Mouse (Mus musculus): Measurements from ENCODE around the gene Card14. TPM values are rescaled to one million over a fixed set of nuclear protein-coding genes. Genes with fewer than 3 reads are reported as not detected.
A peak's percentile ranks its signal among the peaks of the same experiment; 100 is the strongest.

Card14 gene
- polyA plus RNA-seq, 1 experiment from 2014 or later = 0.50 TPM

DNA sequence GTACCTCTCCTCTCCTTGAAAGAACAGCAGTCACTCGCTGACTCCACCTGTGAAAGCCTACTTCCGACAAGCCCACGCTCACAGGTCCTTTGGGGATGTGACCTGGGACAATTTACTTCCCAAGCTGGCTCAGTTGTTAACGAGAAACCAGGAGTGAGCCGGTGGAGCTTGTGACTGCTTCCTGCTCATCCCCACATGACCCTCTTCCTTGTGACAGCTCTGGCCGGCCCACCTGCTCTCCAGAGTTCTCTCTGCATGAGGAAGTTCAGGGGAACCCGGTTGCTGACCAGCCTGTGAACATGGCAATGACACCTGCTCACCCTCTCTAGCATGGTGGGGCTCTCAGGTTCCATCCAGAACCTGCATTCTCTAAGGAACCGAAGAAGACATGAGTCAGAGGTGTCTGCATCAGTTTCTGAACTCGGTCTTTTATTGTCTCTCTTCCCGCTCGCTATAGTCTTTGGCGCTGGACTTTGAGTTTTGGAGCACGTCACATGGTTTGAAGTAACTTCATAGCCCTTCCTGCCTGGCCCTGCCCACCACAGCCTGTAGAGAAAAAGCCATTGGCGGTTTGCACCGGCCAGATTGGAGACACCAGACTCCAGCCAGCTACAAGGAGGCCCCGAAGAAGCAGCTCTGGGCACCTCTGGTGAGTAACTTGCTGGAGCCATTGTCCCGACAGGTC lies 6.8 kb downstream of the Card14 start:
- Histone ChIP-seq H3K9me3 (ENCODE audit: control insufficient read depth, low read length) (no peaks in the 10 kb centered on the region), H3K27me3 (replicated peaks; ENCODE audit: control insufficient read depth, insufficient read depth, low read length) (no peaks in the 10 kb centered on the region; the same call in 1 of the 2 replicates), H3K36me3 (ENCODE audit: control insufficient read depth, insufficient read depth, low read length) (no peaks in the 10 kb centered on the region), H3K4me2 (ENCODE audit: low read length) (no peak overlapping the region), H3K27ac (ENCODE audit: low read depth, low read length) (no peak overlapping the region), H3K9ac (ENCODE audit: low read depth, low read length) (no peak overlapping the region), H3K4me3 (ENCODE audit: low read length) (no peak overlapping the region), H3K4me1 (ENCODE audit: control insufficient read depth, insufficient read depth, low read depth, low read length) (no peaks in the 10 kb centered on the region)
- ATAC-seq = no peak
- WGBS = 76% methylated on average over 17 of the region's 17 CpGs

DNA sequence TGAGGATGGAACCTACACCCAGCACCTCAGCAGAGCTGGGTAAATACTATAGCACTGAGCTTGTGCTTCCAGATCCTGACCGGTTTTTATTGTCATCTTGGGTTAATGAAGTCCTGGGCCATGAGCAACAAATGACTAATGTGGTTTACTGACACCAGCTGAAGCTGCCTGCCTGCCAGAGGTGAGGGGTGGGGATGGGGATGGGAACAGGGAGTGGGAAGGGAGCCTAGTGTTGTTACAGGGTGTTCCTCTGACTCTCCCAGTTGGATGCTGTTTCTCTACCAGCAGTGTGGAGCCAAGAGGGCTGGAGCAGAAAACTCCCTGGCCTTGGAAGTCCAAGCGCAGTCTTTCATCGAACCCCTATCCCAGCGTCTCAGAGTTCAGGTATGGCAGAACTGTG lies 9.2 kb downstream of the Card14 start:
- 84% methylated on average over 4 of the region's 4 CpGs for WGBS

DNA sequence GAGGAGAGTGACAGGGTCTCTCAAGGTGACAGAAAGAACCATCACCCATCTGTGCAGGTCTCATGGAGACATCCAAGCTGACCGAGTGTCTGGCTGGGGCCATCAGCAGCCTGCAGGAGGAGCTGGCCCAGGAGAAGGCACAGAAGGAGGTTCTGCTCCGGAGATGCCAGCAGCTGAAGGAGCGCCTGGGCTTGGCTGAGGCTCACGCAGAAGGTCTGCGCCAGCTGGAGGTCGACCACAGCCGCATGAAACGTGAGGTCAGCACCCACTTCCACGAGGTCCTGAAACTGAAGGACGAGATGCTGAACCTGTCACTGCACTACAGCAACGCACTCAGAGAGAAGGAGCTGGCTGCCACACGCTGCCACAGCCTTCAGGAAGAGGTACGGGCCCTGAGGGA lies 15.0 kb downstream of the Card14 start:
- Histone ChIP-seq H3K36me3 (ENCODE audit: control insufficient read depth, insufficient read depth, low read length) (no peaks in the 10 kb centered on the region), H3K27ac (ENCODE audit: low read depth, low read length) (no peak overlapping the region), H3K4me3 (ENCODE audit: low read length) (no peak overlapping the region), H3K4me2 (ENCODE audit: low read length) (no peak overlapping the region), H3K9me3 (ENCODE audit: control insufficient read depth, low read length) (no peaks in the 10 kb centered on the region), H3K27me3 (replicated peaks; ENCODE audit: control insufficient read depth, insufficient read depth, low read length) (no peaks in the 10 kb centered on the region), H3K4me1 (ENCODE audit: control insufficient read depth, insufficient read depth, low read depth, low read length) (no peaks in the 10 kb centered on the region), H3K9ac (ENCODE audit: low read depth, low read length) (no peak overlapping the region)
- no peak for ATAC-seq
- 78% methylated on average over 13 of the region's 13 CpGs for WGBS

More for the DNA sequence above, 9.2 kb downstream of the Card14 start:
- Histone ChIP-seq H3K27me3 (replicated peaks; ENCODE audit: control insufficient read depth, insufficient read depth, low read length) (no peaks in the 10 kb centered on the region), H3K4me1 (ENCODE audit: control insufficient read depth, insufficient read depth, low read depth, low read length) (no peaks in the 10 kb centered on the region), H3K9ac (ENCODE audit: low read depth, low read length) (no peak overlapping the region), H3K9me3 (ENCODE audit: control insufficient read depth, low read length) (no peaks in the 10 kb centered on the region), H3K4me3 (ENCODE audit: low read length) (no peak overlapping the region), H3K27ac (ENCODE audit: low read depth, low read length) (no peak overlapping the region), H3K4me2 (ENCODE audit: low read length) (no peak overlapping the region), H3K36me3 (ENCODE audit: control insufficient read depth, insufficient read depth, low read length) (no peaks in the 10 kb centered on the region)
- no peak for ATAC-seq

- H3K4me2 ChIP-seq (ENCODE audit: low read length) = no peak overlapping the region
- WGBS = 90% methylated on average over 1 of the region's 1 CpGs
- H3K9ac ChIP-seq (ENCODE audit: low read depth, low read length) = no peak overlapping the region
- no peaks in the 10 kb centered on the region for H3K9me3 ChIP-seq (ENCODE audit: control insufficient read depth, low read length)
- no peaks in the 10 kb centered on the region for H3K36me3 ChIP-seq (ENCODE audit: control insufficient read depth, insufficient read depth, low read length)
- no peaks in the 10 kb centered on the region for H3K27me3 ChIP-seq (replicated peaks; ENCODE audit: control insufficient read depth, insufficient read depth, low read length)
- no peak for ATAC-seq
- H3K27ac ChIP-seq (ENCODE audit: low read depth, low read length) = no peak overlapping the region
- H3K4me1 ChIP-seq (ENCODE audit: control insufficient read depth, insufficient read depth, low read depth, low read length) = no peaks in the 10 kb centered on the region
- H3K4me3 ChIP-seq (ENCODE audit: low read length) = no peak overlapping the region
Measured at GRCm38 (mm10) chr11:119325068-119325467, 17.5 kb downstream of the Card14 start.

DNA sequence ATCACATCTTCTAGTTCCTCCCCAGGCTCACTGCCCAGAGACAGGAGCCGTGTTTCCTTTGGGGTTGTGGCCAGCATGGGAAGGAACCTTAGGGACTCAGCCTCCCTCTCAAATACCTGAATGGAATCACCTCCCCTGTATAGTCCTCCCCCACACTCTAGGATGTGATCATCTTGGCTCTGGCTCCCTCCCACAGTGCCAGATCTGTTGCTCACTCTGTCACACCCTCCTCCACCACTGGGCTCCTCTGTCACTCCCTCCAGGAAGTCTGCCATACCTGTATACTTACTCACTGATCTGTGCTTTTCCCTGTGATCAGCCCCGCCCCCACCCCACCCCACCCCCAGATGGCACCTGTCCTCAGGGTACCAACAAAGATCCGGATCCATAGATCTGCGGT lies 23.0 kb downstream of the Card14 start:
- no peaks in the 10 kb centered on the region for H3K27me3 ChIP-seq (replicated peaks; ENCODE audit: control insufficient read depth, insufficient read depth, low read length)
- no peaks in the 10 kb centered on the region for H3K4me1 ChIP-seq (ENCODE audit: control insufficient read depth, insufficient read depth, low read depth, low read length)
- no peaks in the 10 kb centered on the region for H3K9me3 ChIP-seq (ENCODE audit: control insufficient read depth, low read length)
- ATAC-seq = no peak
- H3K4me2 ChIP-seq (ENCODE audit: low read length) = no peak overlapping the region
- H3K36me3 ChIP-seq (ENCODE audit: control insufficient read depth, insufficient read depth, low read length) = no peaks in the 10 kb centered on the region
- 64% methylated on average over 4 of the region's 4 CpGs for WGBS
- H3K4me3 ChIP-seq (ENCODE audit: low read length) = no peak overlapping the region
- no peak overlapping the region for H3K9ac ChIP-seq (ENCODE audit: low read depth, low read length)
- no peak overlapping the region for H3K27ac ChIP-seq (ENCODE audit: low read depth, low read length)

- ATAC-seq = no peak
- Histone ChIP-seq H3K9ac (ENCODE audit: low read depth, low read length) (no peak overlapping the region), H3K36me3 (ENCODE audit: control insufficient read depth, insufficient read depth, low read length) (no peaks in the 10 kb centered on the region), H3K4me3 (ENCODE audit: low read length) (no peak overlapping the region), H3K27ac (ENCODE audit: low read depth, low read length) (no peak overlapping the region), H3K4me2 (ENCODE audit: low read length) (no peak overlapping the region), H3K4me1 (ENCODE audit: control insufficient read depth, insufficient read depth, low read depth, low read length) (no peaks in the 10 kb centered on the region), H3K9me3 (ENCODE audit: control insufficient read depth, low read length) (no peaks in the 10 kb centered on the region), H3K27me3 (replicated peaks; ENCODE audit: control insufficient read depth, insufficient read depth, low read length) (no peaks in the 10 kb centered on the region)
- WGBS = 50% methylated on average over 3 of the region's 3 CpGs
Measured at GRCm38 (mm10) chr11:119331970-119332369, 24.4 kb downstream of the Card14 start.

DNA sequence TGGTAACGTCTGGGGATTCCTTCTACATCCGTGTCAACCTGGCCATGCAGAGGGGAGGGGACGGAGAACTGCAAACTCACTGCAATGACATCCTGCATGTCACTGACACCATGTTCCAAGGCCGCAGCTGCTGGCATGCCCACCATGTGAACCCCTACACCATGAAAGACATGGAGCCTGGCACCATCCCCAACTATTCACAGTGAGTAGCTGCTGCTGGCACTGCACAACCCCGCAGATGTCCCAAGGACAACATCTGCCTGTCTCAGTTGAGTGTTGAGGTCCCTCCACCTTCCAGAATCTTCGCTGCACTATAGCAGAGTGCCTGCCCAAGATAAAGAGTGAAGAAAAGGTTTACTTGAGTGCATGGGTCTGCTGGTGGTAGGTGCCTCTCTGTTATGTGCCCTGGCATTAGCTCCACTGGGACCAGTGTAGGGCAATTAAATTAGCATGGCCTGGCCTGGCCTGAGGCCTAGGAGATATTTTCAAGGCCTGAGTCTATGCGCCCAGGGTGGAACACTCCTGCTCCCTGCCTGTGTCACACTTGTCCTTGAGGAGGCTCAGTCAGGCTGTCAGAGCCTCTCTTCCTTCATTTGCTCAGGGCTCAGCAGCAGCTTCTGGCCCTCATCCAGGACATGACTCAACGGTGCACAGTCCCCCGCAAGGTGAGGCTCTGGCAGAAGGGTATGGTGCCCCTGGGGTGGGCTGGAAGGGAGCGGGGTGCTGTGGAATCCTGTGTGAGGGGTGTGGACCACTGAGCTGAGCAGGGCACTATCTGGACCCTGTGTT lies 30.9 kb downstream of the Card14 start:
- H3K4me2 ChIP-seq (ENCODE audit: low read length) = no peak overlapping the region
- H3K27me3 ChIP-seq (replicated peaks; ENCODE audit: control insufficient read depth, insufficient read depth, low read length) = no peaks in the 10 kb centered on the region
- H3K27ac ChIP-seq (ENCODE audit: low read depth, low read length) = no peak overlapping the region
- H3K4me3 ChIP-seq (ENCODE audit: low read length) = no peak overlapping the region
- WGBS = 84% methylated on average over 10 of the region's 10 CpGs
- no peaks in the 10 kb centered on the region for H3K36me3 ChIP-seq (ENCODE audit: control insufficient read depth, insufficient read depth, low read length)
- no peaks in the 10 kb centered on the region for H3K9me3 ChIP-seq (ENCODE audit: control insufficient read depth, low read length)
- H3K4me1 ChIP-seq (ENCODE audit: control insufficient read depth, insufficient read depth, low read depth, low read length) = no peaks in the 10 kb centered on the region
- ATAC-seq = no peak
- no peak overlapping the region for H3K9ac ChIP-seq (ENCODE audit: low read depth, low read length)

DNA sequence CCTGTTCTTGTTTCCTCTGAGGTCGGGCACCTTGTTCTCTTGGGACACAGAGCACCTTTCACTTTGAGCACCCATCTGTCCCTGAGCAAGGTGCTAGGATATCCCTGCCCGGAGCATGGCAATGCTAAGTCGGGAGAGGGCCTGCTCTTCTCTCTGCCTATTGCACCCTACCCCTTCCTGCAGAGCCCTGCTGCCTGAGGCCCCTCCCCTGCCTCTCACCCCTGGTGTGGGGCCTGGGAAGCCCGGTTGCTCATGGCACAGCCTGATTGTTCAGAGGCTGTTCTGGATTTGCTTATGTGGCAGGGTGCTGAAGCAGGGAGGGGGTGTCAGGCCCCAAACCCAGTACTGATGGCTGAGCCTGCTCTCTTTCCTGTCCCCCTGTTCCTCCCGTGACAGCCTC lies 31.6 kb downstream of the Card14 start:
- no peak for ATAC-seq
- WGBS = 52% methylated on average over 5 of the region's 5 CpGs
- Histone ChIP-seq H3K9me3 (ENCODE audit: control insufficient read depth, low read length) (no peaks in the 10 kb centered on the region), H3K9ac (ENCODE audit: low read depth, low read length) (no peak overlapping the region), H3K4me2 (ENCODE audit: low read length) (no peak overlapping the region), H3K4me3 (ENCODE audit: low read length) (no peak overlapping the region), H3K4me1 (ENCODE audit: control insufficient read depth, insufficient read depth, low read depth, low read length) (no peaks in the 10 kb centered on the region), H3K27ac (ENCODE audit: low read depth, low read length) (no peak overlapping the region; the same call in 1 of the 2 replicates), H3K27me3 (replicated peaks; ENCODE audit: control insufficient read depth, insufficient read depth, low read length) (no peaks in the 10 kb centered on the region), H3K36me3 (ENCODE audit: control insufficient read depth, insufficient read depth, low read length) (no peaks in the 10 kb centered on the region)

DNA sequence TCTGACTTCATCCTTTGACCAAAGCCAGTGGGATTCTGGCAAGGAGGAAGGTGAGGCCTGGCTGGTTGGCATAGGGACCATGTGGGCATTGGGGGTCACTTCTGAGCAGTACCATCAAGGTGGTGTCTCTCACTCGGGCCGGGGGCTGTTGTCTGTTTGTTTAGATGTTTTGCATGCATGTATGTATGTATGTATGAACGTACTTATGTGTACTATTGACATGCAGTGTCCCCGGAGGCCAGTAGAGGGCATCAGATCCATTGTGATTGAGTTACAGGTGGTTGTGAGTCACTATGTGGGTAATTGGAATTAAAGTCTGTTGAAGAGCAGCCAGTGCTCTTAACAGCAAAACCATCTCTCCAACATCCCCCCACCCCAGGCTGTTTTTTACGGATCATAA lies 32.1 kb downstream of the Card14 start:
- no peak overlapping the region for H3K27ac ChIP-seq (ENCODE audit: low read depth, low read length)
- peak; percentile 27; the same call in 1 of the 2 replicates for ATAC-seq
- H3K4me3 ChIP-seq (ENCODE audit: low read length) = no peak overlapping the region
- H3K36me3 ChIP-seq (ENCODE audit: control insufficient read depth, insufficient read depth, low read length) = no peaks in the 10 kb centered on the region
- no peak overlapping the region for H3K9ac ChIP-seq (ENCODE audit: low read depth, low read length)
- H3K9me3 ChIP-seq (ENCODE audit: control insufficient read depth, low read length) = no peaks in the 10 kb centered on the region
- no peaks in the 10 kb centered on the region for H3K4me1 ChIP-seq (ENCODE audit: control insufficient read depth, insufficient read depth, low read depth, low read length)
- H3K27me3 ChIP-seq (replicated peaks; ENCODE audit: control insufficient read depth, insufficient read depth, low read length) = no peaks in the 10 kb centered on the region
- WGBS = 8% methylated on average over 5 of the region's 5 CpGs
- H3K4me2 ChIP-seq (ENCODE audit: low read length) = no peak overlapping the region

All from hindbrain, embryonic 16.5 days (tissue).